Mouse (Mus musculus) lung, postnatal 10 days (tissue): Measurements from ENCODE around the gene Msln.
"Not testable (repeated sequence)": the region's sequence is repeated elsewhere in the genome, so short reads cannot be mapped to it uniquely, and the experiment has no call there.

Experiments
- DNase-seq: peaks from one replicate; pipeline ENCODE4 v3.0.0; 2021

Msln gene

GRCm38 (mm10) chr17:25769331-25769730 is 15.2 kb upstream of the Msln start:
- DNase-seq = no peak

- DNase-seq = no peak
Observed at GRCm38 (mm10) chr17:25765886-25766285, 11.7 kb upstream of the Msln start.

GRCm38 (mm10) chr17:25762591-25762990 is 8.4 kb upstream of the Msln start:
- DNase-seq = no peak

- peak; percentile 41 for DNase-seq
Observed at GRCm38 (mm10) chr17:25761561-25761970, 7.4 kb upstream of the Msln start.

GRCm38 (mm10) chr17:25760148-25760547 is 6.0 kb upstream of the Msln start:
- no peak for DNase-seq

GRCm38 (mm10) chr17:25757691-25758090 is 3.5 kb upstream of the Msln start:
- DNase-seq = no peak

GRCm38 (mm10) chr17:25756378-25757242 is 2.4 kb upstream of the Msln start:
- DNase-seq = peak; percentile 39

GRCm38 (mm10) chr17:25755627-25756377 is 1.6 kb upstream of the Msln start:
- no peak for DNase-seq

GRCm38 (mm10) chr17:25755086-25755485 is 908 bp upstream of the Msln start:
- no peak for DNase-seq

GRCm38 (mm10) chr17:25751446-25751845 is 2.7 kb downstream of the Msln start:
- peak; percentile 68 for DNase-seq

- no peak for DNase-seq
Observed at GRCm38 (mm10) chr17:25749314-25749713, 4.9 kb downstream of the Msln start.

- DNase-seq = no peak
Observed at GRCm38 (mm10) chr17:25748238-25748637, 5.9 kb downstream of the Msln start.

- DNase-seq = no peak
Observed at GRCm38 (mm10) chr17:25744311-25744710, 9.9 kb downstream of the Msln start.

- no peak for DNase-seq
Observed at GRCm38 (mm10) chr17:25743831-25744230, 10.3 kb downstream of the Msln start.

- DNase-seq = not testable (repeated sequence)
Observed at GRCm38 (mm10) chr17:25741471-25741870, 12.7 kb downstream of the Msln start.

- no peak for DNase-seq
Observed at GRCm38 (mm10) chr17:25738861-25739260, 15.3 kb downstream of the Msln start.

GRCm38 (mm10) chr17:25735745-25736144 is 18.4 kb downstream of the Msln start, which contains the start of gene Mslnl:
TSS of gene Mslnl (plus strand) at chr17:25736042.
- no peak for DNase-seq

- no peak for DNase-seq
Observed at GRCm38 (mm10) chr17:25735246-25735645, 18.9 kb downstream of the Msln start.

GRCm38 (mm10) chr17:25732082-25732481 is 22.1 kb downstream of the Msln start:
- DNase-seq = peak; percentile 88

- DNase-seq = no peak
Observed at GRCm38 (mm10) chr17:25728009-25728270, 26.2 kb downstream of the Msln start.

- DNase-seq = peak; percentile 100
Observed at GRCm38 (mm10) chr17:25727265-25728008, 26.7 kb downstream of the Msln start, which contains the start of the genes Chtf18 and Rpusd1. TSS of gene Chtf18 (minus strand) at chr17:25727419. TSS of gene Rpusd1 (plus strand) at chr17:25727670.

- DNase-seq = no peak
Observed at GRCm38 (mm10) chr17:25725264-25725663, 28.9 kb downstream of the Msln start.

GRCm38 (mm10) chr17:25723919-25724318 is 30.3 kb downstream of the Msln start:
- DNase-seq = no peak
